Mouse (Mus musculus): ENCODE data around the gene Ramp1. TPM values are rescaled to one million over a fixed set of nuclear protein-coding genes. Genes with fewer than 3 reads are reported as not detected.
A peak's percentile ranks its signal among the peaks of the same experiment; 100 is the strongest.

Gene Ramp1
- polyA plus RNA-seq, 1 experiment from 2014 or later: 0.10 TPM

- H3K27ac ChIP-seq: no peak overlapping the region
- 81% methylated on average over 6 of the region's 6 CpGs for WGBS
- DNase-seq (ENCODE audit: extremely low spot score, low spot score): no peak
- H3K36me3 ChIP-seq (replicated peaks): no peaks in the 10 kb centered on the region
- no peak overlapping the region for H3K4me3 ChIP-seq
- H3K27me3 ChIP-seq (ENCODE audit: poor library complexity, severe bottlenecking): no peaks in the 10 kb centered on the region
- H3K4me1 ChIP-seq: 0 out of 2 replicates have a peak, but pooled peaks cover 3% of the 10 kb centered on the region
- H3K9me3 ChIP-seq: no peaks in the 10 kb centered on the region
These were observed 26.0 kb downstream of the Ramp1 start for GRCm38 (mm10) chr1:91205651-91206050.

GRCm38 (mm10) chr1:91206336-91206735 lies 26.7 kb downstream of the Ramp1 start:
- Histone ChIP-seq H3K27me3 (ENCODE audit: poor library complexity, severe bottlenecking) (no peaks in the 10 kb centered on the region), H3K36me3 (replicated peaks) (no peaks in the 10 kb centered on the region), H3K9me3 (no peaks in the 10 kb centered on the region), H3K4me3 (no peak overlapping the region), H3K27ac (no peak overlapping the region), H3K4me1 (0 out of 2 replicates have a peak, but pooled peaks cover 3% of the 10 kb centered on the region)
- DNase-seq (ENCODE audit: extremely low spot score, low spot score): no peak
- WGBS: 84% methylated on average over 8 of the region's 8 CpGs

GRCm38 (mm10) chr1:91206873-91207272 lies 27.3 kb downstream of the Ramp1 start:
- Histone ChIP-seq H3K4me1 (0 out of 2 replicates have a peak, but pooled peaks cover 3% of the 10 kb centered on the region), H3K27ac (no peak overlapping the region), H3K4me3 (no peak overlapping the region), H3K9me3 (no peaks in the 10 kb centered on the region), H3K36me3 (replicated peaks) (no peaks in the 10 kb centered on the region), H3K27me3 (ENCODE audit: poor library complexity, severe bottlenecking) (peaks cover under 1% of the 10 kb centered on the region)
- WGBS: 91% methylated on average over 5 of the region's 5 CpGs
- no peak for DNase-seq (ENCODE audit: extremely low spot score, low spot score)

GRCm38 (mm10) chr1:91207334-91208074 lies 27.9 kb downstream of the Ramp1 start:
- Histone ChIP-seq H3K27ac (no peak overlapping the region), H3K4me1 (0 out of 2 replicates have a peak, but pooled peaks cover 3% of the 10 kb centered on the region), H3K9me3 (no peaks in the 10 kb centered on the region), H3K4me3 (no peak overlapping the region), H3K36me3 (replicated peaks) (no peaks in the 10 kb centered on the region), H3K27me3 (ENCODE audit: poor library complexity, severe bottlenecking) (peaks cover 5% of the 10 kb centered on the region)
- DNase-seq (ENCODE audit: extremely low spot score, low spot score): no peak
- WGBS: 82% methylated on average over 3 of the region's 3 CpGs

GRCm38 (mm10) chr1:91209343-91209742 lies 29.7 kb downstream of the Ramp1 start:
- Histone ChIP-seq H3K36me3 (replicated peaks) (no peaks in the 10 kb centered on the region), H3K27ac (no peak overlapping the region), H3K27me3 (ENCODE audit: poor library complexity, severe bottlenecking) (peaks cover 5% of the 10 kb centered on the region), H3K4me3 (no peak overlapping the region), H3K9me3 (no peaks in the 10 kb centered on the region), H3K4me1 (peaks cover 7% of the 10 kb centered on the region; the same call in 1 of the 2 replicates)
- 86% methylated on average over 6 of the region's 6 CpGs for WGBS
- no peak for DNase-seq (ENCODE audit: extremely low spot score, low spot score)

GRCm38 (mm10) chr1:91209785-91210184 lies 30.2 kb downstream of the Ramp1 start:
- no peak for DNase-seq (ENCODE audit: extremely low spot score, low spot score)
- Histone ChIP-seq H3K36me3 (replicated peaks) (no peaks in the 10 kb centered on the region), H3K4me1 (peaks cover 7% of the 10 kb centered on the region; the same call in 1 of the 2 replicates), H3K9me3 (no peaks in the 10 kb centered on the region), H3K27me3 (ENCODE audit: poor library complexity, severe bottlenecking) (peaks cover 5% of the 10 kb centered on the region), H3K4me3 (no peak overlapping the region), H3K27ac (no peak overlapping the region)
- WGBS: 93% methylated on average over 6 of the region's 6 CpGs

- H3K27ac ChIP-seq: no peak overlapping the region
- peaks cover 5% of the 10 kb centered on the region for H3K27me3 ChIP-seq (ENCODE audit: poor library complexity, severe bottlenecking)
- DNase-seq (ENCODE audit: extremely low spot score, low spot score): peak; percentile 49
- peaks cover 4% of the 10 kb centered on the region; the same call in 1 of the 2 replicates for H3K4me1 ChIP-seq
- 89% methylated on average over 1 of the region's 1 CpGs for WGBS
- no peak overlapping the region for H3K4me3 ChIP-seq
- H3K36me3 ChIP-seq (replicated peaks): no peaks in the 10 kb centered on the region
- H3K9me3 ChIP-seq: no peaks in the 10 kb centered on the region
These were observed 31.5 kb downstream of the Ramp1 start for GRCm38 (mm10) chr1:91211099-91211498.

GRCm38 (mm10) chr1:91211591-91212008 lies 32.0 kb downstream of the Ramp1 start:
- Histone ChIP-seq H3K9me3 (no peaks in the 10 kb centered on the region), H3K4me1 (peaks cover 4% of the 10 kb centered on the region; the same call in 1 of the 2 replicates), H3K36me3 (replicated peaks) (no peaks in the 10 kb centered on the region), H3K4me3 (no peak overlapping the region), H3K27ac (no peak overlapping the region), H3K27me3 (ENCODE audit: poor library complexity, severe bottlenecking) (peaks cover 5% of the 10 kb centered on the region)
- WGBS: 88% methylated on average over 7 of the region's 7 CpGs
- DNase-seq (ENCODE audit: extremely low spot score, low spot score): no peak

GRCm38 (mm10) chr1:91215264-91215663 lies 35.6 kb downstream of the Ramp1 start:
- peaks cover 4% of the 10 kb centered on the region; the same call in 1 of the 2 replicates for H3K4me1 ChIP-seq
- no peaks in the 10 kb centered on the region for H3K9me3 ChIP-seq
- no peak overlapping the region for H3K27ac ChIP-seq
- H3K27me3 ChIP-seq (ENCODE audit: poor library complexity, severe bottlenecking): peaks cover 5% of the 10 kb centered on the region
- no peak overlapping the region for H3K4me3 ChIP-seq
- H3K36me3 ChIP-seq (replicated peaks): no peaks in the 10 kb centered on the region
- WGBS: 100% methylated on average over 1 of the region's 1 CpGs
- DNase-seq (ENCODE audit: extremely low spot score, low spot score): no peak

- Histone ChIP-seq H3K4me3 (no peak overlapping the region), H3K27ac (no peak overlapping the region), H3K9me3 (no peaks in the 10 kb centered on the region), H3K36me3 (replicated peaks) (no peaks in the 10 kb centered on the region), H3K4me1 (peaks cover 4% of the 10 kb centered on the region; the same call in 1 of the 2 replicates), H3K27me3 (ENCODE audit: poor library complexity, severe bottlenecking) (peaks cover 5% of the 10 kb centered on the region)
- 75% methylated on average over 1 of the region's 1 CpGs for WGBS
- DNase-seq (ENCODE audit: extremely low spot score, low spot score): no peak
These were observed 36.4 kb downstream of the Ramp1 start for GRCm38 (mm10) chr1:91215981-91216380.

GRCm38 (mm10) chr1:91216504-91217267 lies 37.1 kb downstream of the Ramp1 start:
- 81% methylated on average over 10 of the region's 10 CpGs for WGBS

GRCm38 (mm10) chr1:91219641-91220321 lies 40.2 kb downstream of the Ramp1 start:
- WGBS: 91% methylated on average over 7 of the region's 7 CpGs

More at GRCm38 (mm10) chr1:91216504-91217267, 37.1 kb downstream of the Ramp1 start:
- Histone ChIP-seq H3K4me3 (no peak overlapping the region), H3K9me3 (no peaks in the 10 kb centered on the region), H3K27me3 (ENCODE audit: poor library complexity, severe bottlenecking) (peaks cover 5% of the 10 kb centered on the region), H3K27ac (no peak overlapping the region), H3K4me1 (peaks cover 4% of the 10 kb centered on the region; the same call in 1 of the 2 replicates), H3K36me3 (replicated peaks) (no peaks in the 10 kb centered on the region)
- DNase-seq (ENCODE audit: extremely low spot score, low spot score): no peak

More at GRCm38 (mm10) chr1:91219641-91220321, 40.2 kb downstream of the Ramp1 start:
- H3K4me3 ChIP-seq: no peak overlapping the region
- no peaks in the 10 kb centered on the region for H3K4me1 ChIP-seq
- no peak for DNase-seq (ENCODE audit: extremely low spot score, low spot score)
- no peaks in the 10 kb centered on the region for H3K9me3 ChIP-seq
- no peaks in the 10 kb centered on the region for H3K27me3 ChIP-seq (ENCODE audit: poor library complexity, severe bottlenecking)
- H3K36me3 ChIP-seq (replicated peaks): no peaks in the 10 kb centered on the region
- no peak overlapping the region for H3K27ac ChIP-seq

All from forebrain, embryonic 10.5 days (tissue).